Mouse (Mus musculus) neural tube, embryonic 11.5 days (tissue): ENCODE measurements at regions not wholly inside any gene's neighbourhood (a gene's known extent, or its start where the extent isn't known, plus 50 kb on each side); places are given as distances from the start of the nearest gene placed in this dataset.

Experiments used
- ATAC-seq: fragments of 200-750 bp; cut with Nextera tagmentation; 2 replicates; pipeline ENCODE4 v1.8.0; 2017; ENCODE audit warnings: moderate number of reproducible peaks, mild to moderate bottlenecking, moderate TSS enrichment, moderate library complexity; ENCODE audit not compliant: insufficient read depth, low FRiP score, low TSS enrichment
- DNase-seq: peaks from one replicate; pipeline ENCODE4 v3.0.0-alpha.2; 2015; ENCODE audit warnings: low spot score
- H3K27ac ChIP-seq: fragments of 300-500 bp; sonication (generic); 2 replicates; pipeline ENCODE4 v1.5.1; 2014; ENCODE audit warnings: low read depth, mild to moderate bottlenecking, low read length
- H3K27me3 ChIP-seq: fragments of 300-500 bp; sonication (generic); 2 replicates; pipeline ENCODE4 v1.6.1; 2014; ENCODE audit warnings: mild to moderate bottlenecking, low read length, mixed read lengths; ENCODE audit not compliant: control insufficient read depth, insufficient read depth
- H3K36me3 ChIP-seq: fragments of 300-500 bp; sonication (generic); 2 replicates; pipeline ENCODE4 v1.6.1; 2014; ENCODE audit warnings: mild to moderate bottlenecking, low read length, moderate library complexity, mixed read lengths; ENCODE audit not compliant: control insufficient read depth, insufficient read depth
- H3K4me1 ChIP-seq: fragments of 300-500 bp; sonication (generic); 2 replicates; pipeline ENCODE4 v1.6.1; 2014; ENCODE audit warnings: low read length, mixed read lengths; ENCODE audit not compliant: control insufficient read depth, insufficient read depth
- H3K4me2 ChIP-seq: fragments of 300-500 bp; sonication (generic); 2 replicates; pipeline ENCODE4 v1.6.1; 2014; ENCODE audit warnings: low read depth, mild to moderate bottlenecking, moderate library complexity
- H3K4me3 ChIP-seq: fragments of 300-500 bp; sonication (generic); 2 replicates; pipeline ENCODE4 v1.5.1; 2014; ENCODE audit warnings: low read depth, low read length
- H3K9ac ChIP-seq: fragments of 300-500 bp; sonication (generic); 2 replicates; pipeline ENCODE4 v1.6.1; 2014; ENCODE audit warnings: mild to moderate bottlenecking, low read length
- H3K9me3 ChIP-seq: fragments of 300-500 bp; sonication (generic); 2 replicates; pipeline ENCODE4 v1.6.1; 2016; ENCODE audit warnings: low read length; ENCODE audit not compliant: control insufficient read depth
- WGBS: fragments of 180-500 bp; shearing (Covaris S2); extraction: QIAGEN DNeasy Blood & Tissue Kit; methylation state at CpG from one replicate; pipeline ENCODE4 v1.1.7; 2014; 5-methylcytosine and 5-hydroxymethylcytosine counted together

DNA sequence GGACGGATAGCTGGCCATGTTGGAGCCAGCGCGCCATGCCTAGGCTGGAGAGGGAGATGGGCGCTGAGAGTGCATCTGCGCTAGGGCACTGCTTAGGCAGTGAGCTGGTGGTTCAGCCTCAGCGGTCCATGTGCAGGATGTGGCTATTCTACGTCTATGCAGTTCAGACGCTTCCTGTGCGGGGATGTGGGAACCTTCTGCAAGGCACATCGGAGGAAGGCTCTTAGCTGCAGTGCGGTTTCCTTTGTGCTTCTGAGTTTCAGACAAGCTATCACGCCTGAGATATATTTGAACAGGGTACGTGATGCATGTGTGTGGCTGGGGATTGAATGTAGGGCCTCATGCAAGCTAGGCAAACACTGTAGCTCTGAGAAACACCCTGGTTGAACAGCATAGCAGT, 54.4 kb upstream of the Lrpprc start:
- DNase-seq: no peak
- no peak overlapping the region for H3K9ac ChIP-seq
- H3K27me3 ChIP-seq: no peaks in the 10 kb centered on the region
- no peak overlapping the region for H3K27ac ChIP-seq
- no peak for ATAC-seq
- H3K4me1 ChIP-seq: no peaks in the 10 kb centered on the region
- WGBS: 93% methylated on average over 13 of the region's 13 CpGs
- H3K4me2 ChIP-seq: no peak overlapping the region
- H3K4me3 ChIP-seq: no peak overlapping the region
- H3K9me3 ChIP-seq: no peaks in the 10 kb centered on the region
- H3K36me3 ChIP-seq: no peaks in the 10 kb centered on the region

- Histone ChIP-seq H3K4me1 (no peaks in the 10 kb centered on the region), H3K9me3 (no peaks in the 10 kb centered on the region), H3K36me3 (no peaks in the 10 kb centered on the region), H3K27me3 (no peaks in the 10 kb centered on the region), H3K27ac (no peak overlapping the region), H3K9ac (no peak overlapping the region), H3K4me2 (no peak overlapping the region), H3K4me3 (no peak overlapping the region)
- DNase-seq (no peak), ATAC-seq (no peak)
- WGBS: 88% methylated on average over 9 of the region's 9 CpGs
Measured at GRCm38 (mm10) chr17:84846141-84846540, 55.6 kb upstream of the Lrpprc start.

DNA sequence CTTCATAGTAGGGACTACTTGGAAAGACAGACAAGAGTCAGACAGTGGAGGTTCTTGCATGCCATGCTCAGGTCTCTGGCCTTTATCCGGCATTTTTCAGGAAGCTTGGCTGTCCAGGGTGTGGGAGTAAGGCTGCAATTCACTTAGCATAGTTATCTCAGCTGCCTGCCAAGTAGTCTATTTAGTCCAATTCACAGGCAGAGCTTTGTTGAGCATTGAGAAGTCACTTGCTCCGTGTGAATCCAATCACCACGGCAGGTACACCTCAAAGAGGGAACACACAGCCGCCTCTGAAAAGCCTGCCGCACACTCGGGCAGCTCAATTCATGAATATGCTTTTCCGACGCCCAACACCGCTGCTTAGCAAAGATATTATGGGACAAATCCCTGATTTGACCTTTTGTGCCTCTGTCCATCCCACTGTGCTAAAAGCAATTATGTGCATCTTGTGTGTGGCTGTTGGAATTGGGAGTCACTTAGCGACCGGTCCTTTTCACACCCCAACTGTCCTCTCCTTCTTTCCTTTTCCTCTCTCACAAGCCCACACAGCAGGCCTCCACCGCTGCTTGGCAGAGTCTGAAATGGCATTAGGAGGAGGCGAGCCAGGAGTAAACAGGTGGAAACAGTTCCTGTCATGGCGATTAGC, 57.9 kb upstream of the Lrpprc start:
- Histone ChIP-seq H3K36me3 (no peaks in the 10 kb centered on the region), H3K27me3 (no peaks in the 10 kb centered on the region), H3K27ac (no peak overlapping the region), H3K4me3 (no peak overlapping the region), H3K9me3 (no peaks in the 10 kb centered on the region), H3K9ac (no peak overlapping the region), H3K4me1 (no peaks in the 10 kb centered on the region), H3K4me2 (no peak overlapping the region)
- 47% methylated on average over 14 of the region's 14 CpGs for WGBS
- DNase-seq (no peak), ATAC-seq (no peak)

- no peaks in the 10 kb centered on the region for H3K9me3 ChIP-seq
- H3K36me3 ChIP-seq: no peaks in the 10 kb centered on the region
- no peak for DNase-seq
- H3K4me2 ChIP-seq: no peak overlapping the region
- H3K4me1 ChIP-seq: no peaks in the 10 kb centered on the region
- no peak for ATAC-seq
- H3K9ac ChIP-seq: no peak overlapping the region
- no peak overlapping the region for H3K27ac ChIP-seq
- 70% methylated on average over 6 of the region's 6 CpGs for WGBS
- H3K4me3 ChIP-seq: no peak overlapping the region
- H3K27me3 ChIP-seq: no peaks in the 10 kb centered on the region
Measured at GRCm38 (mm10) chr17:84849031-84849405, 58.4 kb upstream of the Lrpprc start.

DNA sequence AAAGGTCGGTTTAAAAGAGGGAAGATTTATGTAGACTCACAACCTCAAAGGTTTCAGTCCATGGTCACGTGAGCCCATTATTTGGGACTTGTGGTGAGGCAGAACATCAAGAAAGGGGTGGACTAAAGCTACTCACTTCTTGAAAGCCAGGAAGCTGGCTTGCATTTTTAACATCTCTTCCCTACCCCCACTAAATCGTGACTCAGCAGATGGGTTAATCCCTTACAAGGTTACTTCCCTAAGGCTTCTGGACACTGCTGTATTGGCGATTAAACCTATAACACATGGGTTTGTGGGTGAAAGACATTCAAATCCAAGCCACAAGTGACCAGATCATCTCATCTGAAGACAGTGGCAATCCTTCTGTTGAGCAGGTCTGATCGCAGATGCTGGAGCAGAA, 59.9 kb upstream of the Lrpprc start:
- no peaks in the 10 kb centered on the region for H3K4me1 ChIP-seq
- no peak for ATAC-seq
- H3K4me2 ChIP-seq: no peak overlapping the region
- no peaks in the 10 kb centered on the region for H3K27me3 ChIP-seq
- no peak overlapping the region for H3K4me3 ChIP-seq
- H3K36me3 ChIP-seq: no peaks in the 10 kb centered on the region
- DNase-seq: no peak
- 74% methylated on average over 5 of the region's 5 CpGs for whole genome bisulfite sequencing
- no peak overlapping the region for H3K9ac ChIP-seq
- H3K9me3 ChIP-seq: no peaks in the 10 kb centered on the region
- no peak overlapping the region for H3K27ac ChIP-seq

GRCm38 (mm10) chr17:84850893-84851292, 60.3 kb upstream of the Lrpprc start:
- Histone ChIP-seq H3K9me3 (no peaks in the 10 kb centered on the region), H3K4me2 (no peak overlapping the region), H3K27ac (no peak overlapping the region), H3K4me3 (no peak overlapping the region), H3K27me3 (no peaks in the 10 kb centered on the region), H3K4me1 (no peaks in the 10 kb centered on the region), H3K9ac (no peak overlapping the region), H3K36me3 (no peaks in the 10 kb centered on the region)
- no peak for ATAC-seq
- WGBS: 87% methylated on average over 5 of the region's 5 CpGs
- no peak for DNase-seq

DNA sequence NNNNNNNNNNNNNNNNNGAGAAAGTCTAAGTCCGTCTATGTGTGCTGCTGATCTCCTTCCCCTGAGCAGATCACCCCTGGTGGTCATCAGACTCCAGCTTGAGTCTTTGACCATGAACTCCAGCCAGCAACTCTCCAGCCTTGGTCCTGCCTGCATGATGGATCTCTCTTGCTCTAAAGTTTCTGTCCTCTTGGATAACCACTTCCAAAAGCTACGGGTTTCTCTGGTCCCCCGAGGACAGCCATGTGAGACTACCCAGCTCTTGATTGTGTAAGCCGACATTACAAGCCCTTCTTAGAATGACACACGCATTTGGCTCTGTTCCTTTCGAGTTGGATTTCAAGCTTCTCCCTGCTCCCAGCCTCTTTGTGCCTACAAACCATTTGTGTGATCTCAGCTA, 66.4 kb upstream of the Lrpprc start:
- 83% methylated on average over 6 of the region's 6 CpGs for WGBS
- no peak overlapping the region for H3K4me3 ChIP-seq
- H3K9ac ChIP-seq: no peak overlapping the region
- no peaks in the 10 kb centered on the region for H3K9me3 ChIP-seq
- H3K4me2 ChIP-seq: no peak overlapping the region
- no peak overlapping the region for H3K27ac ChIP-seq
- ATAC-seq: no peak
- no peaks in the 10 kb centered on the region for H3K36me3 ChIP-seq
- no peaks in the 10 kb centered on the region for H3K27me3 ChIP-seq
- DNase-seq: no peak
- no peaks in the 10 kb centered on the region for H3K4me1 ChIP-seq

GRCm38 (mm10) chr17:84858830-84859229, 68.2 kb upstream of the Lrpprc start:
- no peak overlapping the region for H3K27ac ChIP-seq
- H3K4me3 ChIP-seq: no peak overlapping the region
- no peaks in the 10 kb centered on the region for H3K9me3 ChIP-seq
- no peaks in the 10 kb centered on the region for H3K36me3 ChIP-seq
- no peak for DNase-seq
- H3K9ac ChIP-seq: no peak overlapping the region
- H3K27me3 ChIP-seq: no peaks in the 10 kb centered on the region
- H3K4me2 ChIP-seq: no peak overlapping the region
- H3K4me1 ChIP-seq: no peaks in the 10 kb centered on the region
- 38% methylated on average over 4 of the region's 4 CpGs for WGBS
- no peak for ATAC-seq

DNA sequence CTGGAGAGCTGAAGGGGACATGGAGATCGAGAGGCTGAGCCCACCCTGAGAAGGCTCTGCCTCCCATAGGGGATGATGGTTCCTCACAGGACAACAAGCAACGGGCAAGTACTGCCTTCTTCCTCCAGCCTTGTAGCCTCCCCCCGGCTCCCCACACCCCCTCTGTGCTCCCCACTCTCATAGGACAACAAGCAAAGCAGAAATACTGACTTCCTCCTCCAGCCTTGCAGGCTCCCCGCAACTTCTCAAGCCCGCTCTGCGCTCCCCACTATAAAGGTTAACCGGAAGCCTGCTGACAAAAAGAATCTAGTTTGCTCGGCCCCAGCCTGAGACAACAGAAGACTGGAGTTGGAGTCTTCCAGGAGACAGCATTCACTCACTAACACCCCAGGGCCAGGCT, 69.3 kb upstream of the Lrpprc start:
- Histone ChIP-seq H3K9me3 (no peaks in the 10 kb centered on the region), H3K36me3 (no peaks in the 10 kb centered on the region), H3K27me3 (no peaks in the 10 kb centered on the region), H3K4me3 (no peak overlapping the region), H3K4me1 (no peaks in the 10 kb centered on the region), H3K27ac (no peak overlapping the region), H3K9ac (no peak overlapping the region), H3K4me2 (no peak overlapping the region)
- ATAC-seq: no peak
- 69% methylated on average over 8 of the region's 8 CpGs for WGBS
- no peak for DNase-seq
